Comparison of ENCODE assay signal across 9 mouse cellular contexts in the genomic region with DNA sequence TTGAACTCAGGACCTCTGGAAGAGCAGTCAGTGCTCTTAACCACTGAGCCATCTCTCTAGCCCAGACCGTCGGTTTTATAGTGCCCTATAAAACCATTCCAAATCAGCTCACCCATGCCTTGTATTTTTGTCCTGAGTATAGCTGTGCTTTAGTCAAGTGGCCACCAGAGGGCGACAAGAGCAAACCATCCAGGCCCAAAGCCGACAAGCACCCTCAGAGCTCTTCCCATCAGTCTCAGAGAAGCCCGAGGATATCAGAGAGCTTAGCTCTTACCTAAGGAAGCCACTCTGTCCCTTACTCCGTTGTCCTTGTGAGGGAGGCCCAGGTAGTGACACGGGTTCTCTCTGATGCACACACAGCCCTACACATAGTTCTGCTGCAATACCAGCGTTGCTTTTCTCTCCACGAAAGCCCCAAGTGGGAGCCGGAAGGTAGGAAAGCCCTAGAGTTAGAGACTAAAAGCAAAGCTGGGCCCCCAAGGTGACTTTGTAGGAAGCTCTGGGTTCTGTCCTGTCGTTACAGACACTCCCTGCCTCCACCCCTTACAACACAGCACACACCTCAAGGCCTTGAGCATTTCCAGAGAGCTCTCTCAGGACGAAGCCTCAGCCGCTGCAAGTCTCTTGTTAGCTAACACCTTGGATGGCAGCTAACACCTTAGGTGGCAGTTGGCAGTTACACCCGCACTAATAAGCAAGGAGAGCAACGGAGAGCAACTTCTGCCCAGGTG. TPM values are rescaled to one million over a fixed set of nuclear protein-coding genes. Genes with fewer than 3 reads are reported as not detected.
DNase-seq lines count a peak whose midpoint lies in the region; ATAC-seq lines count a peak whose summit lies in the region.
"Had no signal": no experiment of that assay in that cellular context is flagged by ENCODE, and none has a peak within 500 bp of the region (broad histone marks: within the 10 kb centered on the region; RNA-seq: fewer than 3 reads in every experiment).

No protein-coding gene starts in this region.

- H3K4me1 ChIP-seq in heart, embryonic 11.5 days (ENCODE audit: control insufficient read depth, insufficient read depth, low read length) = peaks cover 6% of the 10 kb centered on the region
- H3K4me1 ChIP-seq in kidney, embryonic 14.5 days (ENCODE audit: control insufficient read depth, insufficient read depth, low read length) = peaks cover 3% of the 10 kb centered on the region
- H3K4me1 ChIP-seq in limb, embryonic 15.5 days = peaks cover 8% of the 10 kb centered on the region

- no peaks in the 10 kb centered on the region for H3K36me3 ChIP-seq in heart, embryonic 11.5 days (ENCODE audit: control insufficient read depth, insufficient read depth, low read length)
- no peaks in the 10 kb centered on the region for H3K36me3 ChIP-seq in kidney, embryonic 14.5 days (ENCODE audit: control insufficient read depth, insufficient read depth, low read length)
- no peaks in the 10 kb centered on the region for H3K36me3 ChIP-seq in limb, embryonic 15.5 days

- peak; percentile 45 for DNase-seq in CD4-positive helper T cell, adult 2 months (ENCODE audit: low read depth, low spot score)
- peak; percentile 43 for DNase-seq in adrenal gland, adult 8-10 months
- peak; percentile 77 for DNase-seq in embryo, embryonic 9.5 days (ENCODE audit: extremely low spot score)
- DNase-seq in naive thymus-derived CD4-positive, alpha-beta T cell, adult 2 months (ENCODE audit: low read depth) = peak; percentile 62
- DNase-seq in thymus, postnatal 25 days = peak; percentile 51

- H3K27me3 ChIP-seq in heart, embryonic 11.5 days (ENCODE audit: control insufficient read depth, insufficient read depth, low read length) = peaks cover 15% of the 10 kb centered on the region
- H3K27me3 ChIP-seq in kidney, embryonic 14.5 days (ENCODE audit: control insufficient read depth, insufficient read depth, low read length) = peaks cover 16% of the 10 kb centered on the region
- peaks cover 28% of the 10 kb centered on the region for H3K27me3 ChIP-seq in limb, embryonic 15.5 days

- peak overlapping the region; percentile 29; the same call in 1 of the 2 replicates for H3K9ac ChIP-seq in heart, embryonic 11.5 days (ENCODE audit: low read depth, low read length)
- H3K9ac ChIP-seq in kidney, embryonic 14.5 days (ENCODE audit: low read depth, low read length) = no peak overlapping the region
- no peak overlapping the region for H3K9ac ChIP-seq in limb, embryonic 15.5 days

- peak overlapping the region; percentile 23; the same call in 1 of the 2 replicates for H3K4me2 ChIP-seq in heart, embryonic 11.5 days
- 0 out of 2 replicates have a peak overlapping the region, but pooled peaks have one; percentile 5 for H3K4me2 ChIP-seq in kidney, embryonic 14.5 days (replicated peaks; ENCODE audit: low read depth, low read length)
- no peak overlapping the region for H3K4me2 ChIP-seq in limb, embryonic 15.5 days

- H3K4me3 ChIP-seq in heart, embryonic 11.5 days (ENCODE audit: low read depth, low read length) = no peak overlapping the region
- H3K4me3 ChIP-seq in kidney, embryonic 14.5 days (ENCODE audit: low read length) = no peak overlapping the region
- no peak overlapping the region for H3K4me3 ChIP-seq in limb, embryonic 15.5 days

- H3K9me3 ChIP-seq in heart, embryonic 11.5 days (replicated peaks; ENCODE audit: control insufficient read depth, low read length) = no peaks in the 10 kb centered on the region
- no peaks in the 10 kb centered on the region for H3K9me3 ChIP-seq in kidney, embryonic 14.5 days (ENCODE audit: control insufficient read depth, low read length)
- no peaks in the 10 kb centered on the region for H3K9me3 ChIP-seq in limb, embryonic 15.5 days

- no peak for ATAC-seq in heart, embryonic 11.5 days (replicated peaks; ENCODE audit: insufficient number of reproducible peaks, low FRiP score, low TSS enrichment)
- peak; percentile 56 for ATAC-seq in kidney, embryonic 14.5 days (ENCODE audit: low FRiP score, low TSS enrichment)
- 0 out of 2 replicates have a peak, but pooled peaks have one; percentile 42 for ATAC-seq in limb, embryonic 15.5 days (ENCODE audit: insufficient number of reproducible peaks, low FRiP score, low TSS enrichment, low read depth)

- no peak overlapping the region for H3K27ac ChIP-seq in heart, embryonic 11.5 days (ENCODE audit: low read depth, low read length)
- H3K27ac ChIP-seq in kidney, embryonic 14.5 days (ENCODE audit: low read depth, low read length) = no peak overlapping the region
- no peak overlapping the region for H3K27ac ChIP-seq in limb, embryonic 15.5 days

- 16% methylated on average over 15 of the region's 15 CpGs for WGBS in heart, embryonic 11.5 days (ENCODE audit: insufficient replicate concordance)
- WGBS in kidney, embryonic 14.5 days = 17% methylated on average over 15 of the region's 15 CpGs
- WGBS in limb, embryonic 15.5 days = 18% methylated on average over 15 of the region's 15 CpGs

RNA-seq across cellular contexts. Expression of gene Lbhd2, which starts 5.0 kb away (rescaled TPM):
- total RNA-seq in adrenal gland, adult 8-10 months (2022) = 1 to 10 TPM in 1 of 4 experiments, under 1 TPM in 3; 0.67 to 1.0 (median 0.78) TPM
- 0.50 TPM in 1 of 2 replicates, not detected in the other for polyA plus RNA-seq in heart, embryonic 11.5 days (2014; fragmentation: Nextera tagmentation; extraction: Ambion mirVana)
- polyA plus RNA-seq in kidney, embryonic 14.5 days (2014; fragmentation: Nextera tagmentation; extraction: Ambion mirVana) = 5.8 and 9.9 TPM in 2 replicates
- 12.4 and 13.2 TPM in 2 replicates for polyA plus RNA-seq in limb, embryonic 15.5 days (2015; fragmentation: Nextera tagmentation; extraction: Ambion mirVana)
- polyA plus RNA-seq: gonadal fat pad, adult 2 months had no signal

RNA-seq across cellular contexts. Expression of gene Exoc3l4, which starts 15.2 kb away (rescaled TPM):
- total RNA-seq in adrenal gland, adult 8-10 months (2022) = 10 to 100 TPM in 1 of 4 experiments, 1 to 10 TPM in 3; 3.2 to 10.0 (median 7.8) TPM
- 11.3 and 11.6 TPM in 2 replicates for polyA plus RNA-seq in heart, embryonic 11.5 days (2014; fragmentation: Nextera tagmentation; extraction: Ambion mirVana)
- 10.8 and 10.9 TPM in 2 replicates for polyA plus RNA-seq in kidney, embryonic 14.5 days (2014; fragmentation: Nextera tagmentation; extraction: Ambion mirVana)
- 6.4 and 9.9 TPM in 2 replicates for polyA plus RNA-seq in limb, embryonic 15.5 days (2015; fragmentation: Nextera tagmentation; extraction: Ambion mirVana)

RNA-seq across cellular contexts. Expression of gene Cdc42bpb, which starts 24.1 kb away (rescaled TPM):
- total RNA-seq in adrenal gland, adult 8-10 months (2022) = 100 to 1,000 TPM; 112 to 162 (median 141) TPM
- polyA plus RNA-seq in heart, embryonic 11.5 days (2014; fragmentation: Nextera tagmentation; extraction: Ambion mirVana) = 25.4 and 33.2 TPM in 2 replicates
- polyA plus RNA-seq in kidney, embryonic 14.5 days (2014; fragmentation: Nextera tagmentation; extraction: Ambion mirVana) = 43.4 and 44.3 TPM in 2 replicates
- polyA plus RNA-seq in limb, embryonic 15.5 days (2015; fragmentation: Nextera tagmentation; extraction: Ambion mirVana) = 26.4 and 33.5 TPM in 2 replicates

RNA-seq across cellular contexts. Expression of gene Tnfaip2, which starts 40.6 kb away (rescaled TPM):
- 10 to 100 TPM; 14.3 to 28.0 (median 17.7) TPM for total RNA-seq in adrenal gland, adult 8-10 months (2022)
- 7.7 and 11.2 TPM in 2 replicates for polyA plus RNA-seq in heart, embryonic 11.5 days (2014; fragmentation: Nextera tagmentation; extraction: Ambion mirVana)
- 16.5 and 18.8 TPM in 2 replicates for polyA plus RNA-seq in kidney, embryonic 14.5 days (2014; fragmentation: Nextera tagmentation; extraction: Ambion mirVana)
- polyA plus RNA-seq in limb, embryonic 15.5 days (2015; fragmentation: Nextera tagmentation; extraction: Ambion mirVana) = 8.3 and 8.4 TPM in 2 replicates
